Mouse (Mus musculus): ENCODE measurements at regions not wholly inside any gene's neighbourhood (a gene's known extent, or its start where the extent isn't known, plus 50 kb on each side); places are given as distances from the start of the nearest gene placed in this dataset.

DNA sequence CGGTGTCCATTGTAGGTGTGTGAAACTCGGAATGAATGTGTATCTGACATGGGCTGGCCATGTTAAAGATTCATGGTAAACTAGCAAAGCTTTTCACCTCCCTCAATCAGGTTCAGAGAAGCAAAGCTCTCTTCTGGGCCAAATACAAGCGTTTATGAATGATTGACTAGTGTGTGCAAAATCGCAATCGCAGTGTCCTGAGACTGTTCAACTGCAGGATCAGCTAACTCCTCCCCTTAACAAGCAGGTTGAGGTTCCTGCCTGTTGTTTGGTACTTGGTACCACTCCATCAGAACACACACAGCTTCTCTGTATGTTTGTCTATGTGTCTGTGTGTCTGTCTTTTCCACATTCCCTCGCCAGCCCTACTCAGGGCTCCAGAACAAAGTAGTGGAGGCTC lies 458.6 kb downstream of the Cd83 start:
- DNase-seq (ENCODE audit: low spot score) = no peak

DNA sequence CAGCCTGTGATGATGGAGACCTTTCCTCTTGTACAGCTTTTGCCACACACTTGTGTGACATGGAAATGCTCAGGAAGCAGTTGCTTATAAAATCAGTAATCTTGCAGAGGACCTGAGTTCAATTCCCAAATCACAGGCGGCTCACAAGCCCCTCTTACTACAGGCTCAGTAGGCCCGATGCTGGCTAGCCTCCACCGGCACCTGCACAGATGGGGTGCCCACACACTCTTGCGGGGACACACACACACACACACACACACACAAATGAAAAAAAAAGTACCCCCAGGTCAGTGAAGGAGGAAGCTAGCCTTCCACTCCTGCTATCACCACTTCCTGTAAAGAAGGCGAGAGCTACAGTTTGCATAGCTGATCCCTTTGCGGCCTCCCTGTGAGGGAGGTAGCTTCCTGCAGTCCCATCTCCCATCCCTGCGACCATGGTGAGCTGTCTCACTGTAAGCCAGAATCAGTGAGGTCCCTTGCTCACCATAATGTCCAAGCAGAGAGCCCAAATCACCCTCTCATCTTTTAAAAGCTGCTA lies 462.2 kb downstream of the Cd83 start:
- no peak for DNase-seq (ENCODE audit: low spot score)

DNA sequence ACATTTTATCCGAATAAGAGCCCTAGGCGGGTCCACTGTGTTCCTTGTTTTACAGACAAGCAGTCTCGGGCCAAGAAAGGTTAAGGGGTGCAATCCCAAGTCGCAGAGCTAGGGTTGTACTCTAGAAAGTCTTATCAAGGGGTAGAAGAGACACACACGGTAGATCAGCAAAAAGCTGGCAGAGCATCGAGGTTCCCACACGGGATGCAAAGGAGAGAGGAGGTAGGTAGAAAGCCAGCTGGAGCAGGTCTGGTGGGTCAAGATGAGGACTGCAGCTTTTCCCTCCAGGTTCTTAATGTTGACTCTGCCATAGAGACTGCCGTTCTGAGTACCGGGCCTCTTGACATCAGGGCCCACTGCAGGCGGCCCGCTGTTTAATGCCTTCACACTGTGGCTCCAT lies 463.3 kb downstream of the Cd83 start:
- DNase-seq (ENCODE audit: low spot score) = no peak

DNA sequence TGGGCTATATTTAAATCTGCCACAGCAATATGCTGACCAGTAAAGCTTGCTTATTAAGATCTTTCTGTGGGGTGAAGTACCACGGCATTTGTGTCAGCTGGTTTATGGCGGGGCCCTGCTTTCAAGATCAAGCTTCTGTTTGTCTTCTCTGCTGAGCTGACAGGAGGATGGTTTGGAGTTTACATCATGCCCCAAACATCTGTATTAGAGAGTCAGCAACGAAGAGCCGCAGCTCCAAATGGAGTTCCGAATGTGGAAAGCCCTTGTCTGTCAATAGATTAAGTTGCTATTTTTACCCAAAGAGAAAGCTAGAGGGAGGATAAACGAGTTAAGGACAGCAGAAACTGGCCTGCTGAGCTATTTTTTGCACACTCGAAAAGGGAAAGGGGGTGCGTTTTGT lies 463.8 kb downstream of the Cd83 start:
- no peak for DNase-seq (ENCODE audit: low spot score)

DNA sequence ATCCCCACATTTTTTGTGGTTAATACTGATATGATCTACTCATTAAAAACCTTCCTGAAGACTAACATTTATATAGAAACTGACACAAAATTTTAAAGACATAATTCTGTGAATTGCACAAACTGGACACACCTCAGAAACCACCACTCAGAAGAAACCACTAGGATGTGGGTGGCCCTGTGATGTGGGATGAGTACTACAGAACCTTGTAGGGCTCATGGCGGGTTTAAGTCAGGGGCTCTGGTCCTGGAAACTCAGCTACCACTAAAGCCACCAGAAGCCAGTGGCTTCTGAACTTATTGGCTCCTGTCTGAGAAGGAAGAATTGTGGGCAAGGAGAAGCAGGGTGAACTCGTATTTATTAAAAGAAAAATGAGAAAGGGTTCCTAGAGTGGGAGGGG lies 464.5 kb downstream of the Cd83 start:
- no peak for DNase-seq (ENCODE audit: low spot score)

DNA sequence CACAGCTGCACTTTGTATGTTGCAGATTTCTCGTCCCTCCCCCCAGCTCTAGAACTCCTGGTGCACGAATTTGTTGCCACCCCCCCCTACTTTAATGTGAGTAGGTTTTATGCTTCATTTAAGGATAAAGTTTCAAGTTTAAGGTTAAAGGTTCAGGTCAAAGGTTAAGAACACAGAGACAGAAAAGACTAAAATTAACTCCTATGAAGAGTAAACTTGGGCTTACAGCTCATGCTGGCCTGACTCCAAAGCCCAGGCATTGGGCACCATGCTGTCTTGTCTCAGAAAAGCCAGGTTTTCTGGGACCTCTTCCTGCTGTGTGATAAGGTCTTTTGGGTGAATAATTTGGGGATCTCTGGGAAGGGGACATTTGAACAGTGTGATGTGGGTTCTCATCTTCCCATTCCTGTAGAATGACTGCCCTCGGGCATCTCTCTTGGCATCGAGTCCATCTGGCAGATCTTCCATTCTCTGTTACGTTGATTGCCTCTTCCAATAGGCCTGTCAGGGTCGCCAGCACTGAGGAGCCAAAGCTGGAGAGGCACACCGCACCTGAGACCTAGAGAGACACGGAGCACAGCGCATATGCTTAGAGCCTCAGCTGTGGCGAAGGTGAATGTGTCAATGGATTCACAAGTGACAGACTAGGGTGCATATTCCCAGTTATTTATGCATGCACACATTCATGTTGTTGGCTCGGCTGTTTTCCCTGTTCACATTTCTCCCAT lies 466.1 kb downstream of the Cd83 start:
- no peak for DNase-seq (ENCODE audit: low spot score)

DNA sequence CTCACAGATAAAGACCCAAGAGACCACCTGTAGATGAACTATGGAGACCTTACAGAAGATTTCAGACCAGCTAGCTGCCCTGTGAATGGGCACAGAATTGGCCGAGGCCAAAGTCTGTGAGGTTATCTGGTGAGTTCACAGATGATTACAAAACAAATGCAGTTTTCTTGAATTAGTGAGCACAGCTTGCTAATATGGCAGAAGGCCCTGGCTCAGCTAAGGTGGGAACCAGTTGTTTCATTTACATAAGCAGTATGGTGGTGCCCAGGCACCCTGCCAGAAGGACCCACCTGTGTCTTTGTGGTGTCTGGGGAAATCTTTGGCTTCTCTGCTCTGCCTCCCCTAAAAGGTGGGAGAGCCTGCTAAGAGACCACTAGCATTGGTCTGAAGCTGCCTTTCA lies 466.9 kb downstream of the Cd83 start:
- no peak for DNase-seq (ENCODE audit: low spot score)

DNA sequence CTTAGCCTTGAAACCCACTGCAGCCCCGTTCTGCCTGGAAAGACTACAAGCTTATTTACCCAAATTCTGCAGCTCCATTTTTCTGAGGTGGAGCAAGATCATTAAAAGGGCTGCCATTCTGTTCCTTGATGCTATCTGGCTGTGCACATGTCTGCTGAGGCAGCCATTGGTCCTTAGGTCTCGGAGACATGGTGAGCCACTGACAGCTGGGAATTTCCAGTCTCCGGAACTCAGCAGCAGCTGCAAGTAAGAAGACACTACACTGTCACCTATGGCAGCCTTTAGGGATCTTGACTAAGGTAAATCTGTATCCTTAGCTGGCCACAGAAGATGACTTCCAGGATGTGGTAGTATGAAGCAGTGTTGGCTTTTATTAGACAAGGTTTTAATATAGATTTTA lies 467.9 kb downstream of the Cd83 start:
- DNase-seq (ENCODE audit: low spot score) = no peak

DNA sequence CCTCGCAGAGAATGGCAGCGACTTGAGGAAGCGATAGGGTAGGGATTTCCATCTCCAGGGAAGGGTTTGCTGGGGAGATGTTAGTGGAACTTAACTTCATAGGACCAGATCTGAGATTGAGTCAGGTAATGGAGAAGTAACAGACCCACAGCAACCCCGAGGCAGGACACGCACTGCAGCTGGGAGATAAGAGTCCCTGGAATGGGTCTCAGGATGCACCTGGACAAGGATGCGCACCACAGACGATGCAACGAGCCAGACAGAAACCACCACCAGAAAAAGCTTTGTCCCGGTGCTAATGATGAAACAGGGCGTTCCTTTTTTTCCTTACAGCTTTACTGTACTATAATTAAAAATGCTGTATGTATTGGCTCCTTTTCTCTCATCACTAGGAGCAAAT lies 470.9 kb upstream of the Jarid2 start:
- no peak for DNase-seq (ENCODE audit: low spot score)

DNA sequence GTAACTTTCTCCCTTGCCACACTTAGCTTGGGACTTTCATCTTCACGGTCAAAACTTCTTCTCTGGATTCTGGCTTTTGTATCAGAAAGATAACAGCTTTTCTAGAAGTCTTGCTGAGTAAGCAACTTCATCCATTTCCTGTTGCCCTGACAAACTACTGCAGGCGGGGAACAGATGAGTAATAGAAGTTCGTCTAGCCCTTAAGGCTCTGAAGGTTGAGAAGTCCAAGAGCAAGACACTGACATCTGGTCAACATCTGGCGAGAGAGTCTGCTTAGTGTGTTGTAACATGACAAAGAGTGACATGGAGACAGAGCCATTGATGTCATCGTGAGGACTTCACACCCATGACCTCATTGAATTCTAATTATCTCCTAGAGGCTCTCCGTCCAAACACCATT lies 469.2 kb upstream of the Jarid2 start:
- peak; percentile 53 for DNase-seq (ENCODE audit: low spot score)

DNA sequence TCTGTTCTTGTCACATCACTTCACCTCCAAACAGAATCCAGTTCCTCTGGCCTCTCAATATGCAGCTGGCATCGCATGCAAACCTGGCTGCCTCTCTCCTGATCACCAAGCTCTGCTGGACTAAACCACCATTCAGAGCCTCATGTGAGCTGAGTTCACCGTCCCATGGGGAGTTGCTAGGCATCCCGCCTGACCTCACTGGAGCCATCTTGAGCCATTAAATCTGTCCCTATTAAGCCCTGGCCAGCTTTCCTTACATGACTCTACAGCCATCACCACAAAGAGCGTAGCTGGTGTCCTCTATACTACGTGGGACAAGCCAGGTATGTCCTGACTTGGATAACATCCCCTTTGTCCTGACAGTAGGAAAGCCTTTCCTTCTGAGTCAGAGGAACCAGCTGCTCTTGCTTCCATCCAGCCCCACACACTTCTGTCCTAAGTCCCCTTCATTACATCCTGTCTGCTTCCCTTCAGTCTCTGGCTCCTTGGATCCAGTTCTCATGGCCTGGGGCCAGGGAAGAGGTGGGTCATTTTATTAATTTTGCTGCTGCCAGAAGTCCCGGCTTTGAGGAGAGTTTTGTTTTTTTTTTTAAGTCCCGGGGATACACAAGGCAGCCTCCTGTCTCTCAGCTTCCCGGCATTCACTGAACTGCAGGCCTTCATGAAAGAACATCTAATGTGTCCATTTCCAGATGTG lies 468.5 kb upstream of the Jarid2 start:
- DNase-seq (ENCODE audit: low spot score) = no peak

DNA sequence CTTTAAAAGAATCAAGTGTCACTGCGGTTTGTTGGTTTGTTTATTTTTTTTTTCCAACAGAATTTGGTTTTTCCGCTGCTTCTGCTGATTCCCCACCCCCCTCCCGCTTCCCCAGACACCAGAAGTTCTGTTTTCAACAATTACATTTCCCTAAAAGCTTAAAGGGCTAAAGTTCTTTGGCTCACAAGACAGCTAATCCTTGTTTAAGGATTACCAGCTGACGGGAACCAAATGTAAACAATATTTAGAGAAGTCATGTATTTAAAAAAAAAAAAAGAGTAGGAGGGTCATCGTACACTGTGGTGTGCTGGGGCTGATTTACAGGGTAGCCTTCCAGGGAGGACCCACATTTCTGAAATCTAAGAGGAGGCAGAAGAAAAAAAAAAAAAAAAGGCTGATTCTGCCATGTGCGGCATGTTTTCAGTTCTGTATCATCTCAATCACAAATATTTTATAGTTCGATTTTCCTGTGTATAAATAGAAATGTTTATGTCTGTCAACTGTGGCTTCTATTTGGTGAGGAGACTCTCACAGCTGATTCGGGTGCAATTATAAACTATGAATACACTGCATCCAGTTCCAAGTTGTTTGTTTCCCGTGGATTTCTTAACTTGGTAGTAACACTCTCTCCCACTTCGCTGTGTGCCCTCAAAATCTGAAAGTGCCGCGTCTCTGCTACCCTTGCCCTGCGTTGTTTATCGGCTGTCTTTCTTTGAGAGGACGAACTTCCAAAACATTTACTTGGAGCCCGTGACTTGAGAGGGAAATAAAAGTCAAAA lies 456.3 kb upstream of the Jarid2 start:
- DNase-seq (ENCODE audit: low spot score) = no peak

DNA sequence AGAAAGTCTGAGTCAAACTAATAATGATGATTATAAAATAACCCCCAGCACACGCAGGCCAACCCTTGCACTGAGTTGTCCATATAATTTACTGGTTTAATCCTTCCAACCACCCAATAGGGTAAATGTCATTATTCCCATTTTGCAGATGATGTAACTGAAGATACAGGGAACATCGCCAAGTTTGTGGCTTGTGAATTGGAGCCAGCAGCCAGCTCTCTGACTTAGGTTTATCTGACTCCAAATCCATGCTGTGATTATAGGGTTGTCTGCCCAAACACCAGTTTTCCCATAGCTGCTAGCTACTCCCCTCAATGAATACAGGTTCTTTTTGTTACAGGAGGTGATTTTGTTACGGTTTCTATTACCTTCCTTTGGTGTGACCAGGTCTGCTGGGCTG lies 451.3 kb upstream of the Jarid2 start:
- DNase-seq (ENCODE audit: low spot score) = no peak

DNA sequence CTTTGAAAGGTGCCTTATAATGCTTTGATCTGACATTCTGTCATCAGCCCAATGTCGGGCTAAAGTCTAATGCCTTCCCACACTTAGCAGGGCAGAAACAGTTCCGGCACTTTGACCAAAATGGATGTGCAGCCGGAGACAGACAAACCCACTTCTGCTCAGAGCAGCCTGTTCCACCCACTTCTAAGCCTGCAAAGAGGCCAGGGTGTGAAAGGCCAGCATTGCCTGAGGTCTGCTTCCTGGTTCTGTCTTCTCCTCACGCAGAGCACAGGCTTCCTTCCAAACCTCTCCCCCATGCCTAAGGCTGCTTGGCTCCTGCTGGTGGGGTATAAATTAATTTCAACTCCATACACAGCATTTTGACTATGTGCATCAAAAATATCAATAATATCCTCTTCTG lies 450.2 kb upstream of the Jarid2 start:
- no peak for DNase-seq (ENCODE audit: low spot score)

DNA sequence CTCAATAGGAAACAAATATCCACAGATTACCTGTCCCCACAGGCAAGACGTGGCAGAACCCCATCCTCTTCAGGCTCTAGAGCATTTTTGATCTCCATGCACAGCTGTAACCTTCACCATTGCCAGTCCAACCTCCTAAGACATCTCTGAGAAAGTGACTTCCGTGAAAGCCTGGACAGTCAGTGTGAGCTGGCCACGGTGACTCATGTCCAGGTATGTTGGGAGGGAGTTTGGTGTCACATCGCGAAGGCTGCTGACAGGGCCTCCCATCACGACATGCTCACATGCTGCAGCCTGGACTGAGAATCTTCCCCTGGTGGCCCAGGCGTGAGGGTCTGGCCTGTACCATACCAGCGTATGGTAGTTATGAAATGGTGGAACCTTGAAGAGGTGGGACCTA lies 449.0 kb upstream of the Jarid2 start:
- no peak for DNase-seq (ENCODE audit: low spot score)

DNA sequence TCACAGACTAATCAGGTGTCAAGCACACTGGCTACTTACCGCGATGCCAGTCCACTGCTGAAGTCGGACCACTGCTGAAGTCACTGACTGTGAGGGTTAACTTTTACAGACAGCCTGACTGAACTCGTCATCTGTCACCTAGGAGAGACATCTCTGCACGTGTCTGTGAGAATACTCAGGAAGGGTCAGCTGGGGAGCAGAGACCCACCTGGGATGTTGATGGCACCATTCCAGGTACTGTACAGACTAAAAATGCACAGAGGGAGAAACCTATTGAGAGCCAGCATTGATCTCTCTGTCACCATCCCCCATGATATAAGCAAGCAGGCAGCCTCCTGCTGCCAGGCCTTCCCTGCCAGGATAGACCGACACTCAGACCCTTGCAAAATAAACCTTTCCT lies 447.5 kb upstream of the Jarid2 start:
- DNase-seq (ENCODE audit: low spot score) = no peak

DNA sequence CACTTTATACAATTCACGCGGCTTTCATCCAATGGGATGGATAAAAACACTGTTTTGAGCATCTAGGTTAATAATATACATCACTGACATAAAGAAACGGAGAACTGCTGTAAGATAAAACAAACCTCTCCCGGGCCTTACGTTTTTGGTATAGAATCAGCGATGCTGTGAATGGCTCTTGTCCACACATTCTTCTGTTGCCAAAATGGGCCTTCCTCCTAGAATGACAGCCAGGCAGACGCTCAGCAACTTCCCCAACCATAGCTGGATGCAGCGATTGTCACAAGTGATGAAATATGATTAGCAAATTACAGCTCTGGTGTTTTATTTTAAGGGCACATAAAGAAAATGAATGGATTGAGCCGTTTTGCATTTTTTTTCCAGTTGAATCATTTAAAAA lies 447.0 kb upstream of the Jarid2 start:
- DNase-seq (ENCODE audit: low spot score) = no peak

DNA sequence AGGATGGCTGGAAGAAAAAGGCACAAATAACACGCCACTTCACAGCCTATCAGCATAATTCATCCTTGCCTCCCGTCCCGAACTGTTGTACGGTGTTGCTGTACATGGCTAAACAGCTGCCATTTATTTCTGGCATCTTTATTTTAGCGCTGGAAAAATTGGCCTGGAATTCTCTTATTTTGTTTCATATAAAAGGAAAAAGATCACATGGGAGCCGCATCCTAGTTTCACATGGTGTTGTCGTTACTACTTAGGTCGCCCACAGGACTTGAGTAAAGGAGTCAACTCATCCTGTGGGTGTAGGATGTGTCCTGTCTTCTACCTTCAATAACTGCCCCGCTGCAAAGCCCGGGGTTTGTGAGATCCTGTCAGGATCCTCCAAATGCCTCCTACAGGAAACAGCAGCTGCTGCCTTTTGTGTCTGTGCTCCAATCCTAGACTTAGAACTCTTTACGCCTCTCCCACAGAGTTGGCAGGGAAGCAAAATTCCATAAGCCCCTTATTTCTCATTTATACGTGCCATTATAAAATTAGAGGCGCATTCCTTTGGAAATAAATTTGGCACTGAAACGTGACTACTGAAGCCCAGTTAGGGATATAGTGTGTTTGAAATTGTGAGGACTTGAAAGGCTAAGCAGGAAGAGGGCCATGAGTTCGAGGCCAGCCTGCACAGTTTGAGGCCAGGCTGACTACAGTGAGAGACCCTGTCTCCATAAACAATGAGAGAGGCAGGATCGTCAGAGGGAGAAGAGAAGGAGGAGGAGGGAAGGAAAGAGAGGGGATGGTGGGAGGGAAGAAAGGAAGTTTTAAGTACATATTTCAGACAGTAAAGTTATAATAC lies 446.3 kb upstream of the Jarid2 start:
- no peak for DNase-seq (ENCODE audit: low spot score)

DNA sequence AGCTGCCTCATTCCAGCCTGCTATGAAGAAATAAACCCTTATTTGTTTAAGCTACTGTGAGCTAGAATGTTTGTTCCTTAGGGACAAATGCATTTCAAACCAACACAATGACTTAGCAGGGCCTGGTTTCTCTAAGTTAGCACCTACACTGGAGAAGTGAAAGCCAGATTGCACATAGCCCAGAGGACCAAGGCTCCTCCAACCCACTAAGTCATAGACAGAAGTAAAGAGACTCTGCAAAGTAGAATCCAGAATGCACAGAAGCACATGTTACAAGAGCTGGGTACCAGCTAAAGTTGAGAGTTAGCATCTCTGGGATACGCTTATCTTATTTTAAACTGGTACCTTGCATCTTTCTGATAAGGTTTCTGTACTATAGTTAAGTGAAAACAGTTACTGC lies 443.4 kb upstream of the Jarid2 start:
- no peak for DNase-seq (ENCODE audit: low spot score)

DNA sequence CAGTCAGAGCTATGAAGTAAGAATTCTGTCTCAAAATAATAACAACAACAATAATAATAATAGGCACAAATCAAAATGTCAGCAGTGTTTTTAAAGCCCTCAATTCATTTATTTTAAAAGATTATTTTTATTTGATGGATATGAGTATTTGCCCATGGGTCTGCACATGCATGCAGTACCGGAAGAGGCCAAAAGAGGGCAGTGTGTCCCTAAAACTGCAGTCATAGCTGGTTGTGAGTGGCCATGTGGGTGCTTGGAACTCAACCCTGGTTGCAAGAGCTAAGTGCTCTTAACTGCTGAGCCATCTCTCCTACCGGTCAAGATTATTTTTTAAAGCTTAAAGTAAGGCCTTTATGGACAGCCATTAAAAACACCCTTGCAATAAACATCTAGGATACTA lies 439.1 kb upstream of the Jarid2 start:
- DNase-seq (ENCODE audit: low spot score) = no peak

DNA sequence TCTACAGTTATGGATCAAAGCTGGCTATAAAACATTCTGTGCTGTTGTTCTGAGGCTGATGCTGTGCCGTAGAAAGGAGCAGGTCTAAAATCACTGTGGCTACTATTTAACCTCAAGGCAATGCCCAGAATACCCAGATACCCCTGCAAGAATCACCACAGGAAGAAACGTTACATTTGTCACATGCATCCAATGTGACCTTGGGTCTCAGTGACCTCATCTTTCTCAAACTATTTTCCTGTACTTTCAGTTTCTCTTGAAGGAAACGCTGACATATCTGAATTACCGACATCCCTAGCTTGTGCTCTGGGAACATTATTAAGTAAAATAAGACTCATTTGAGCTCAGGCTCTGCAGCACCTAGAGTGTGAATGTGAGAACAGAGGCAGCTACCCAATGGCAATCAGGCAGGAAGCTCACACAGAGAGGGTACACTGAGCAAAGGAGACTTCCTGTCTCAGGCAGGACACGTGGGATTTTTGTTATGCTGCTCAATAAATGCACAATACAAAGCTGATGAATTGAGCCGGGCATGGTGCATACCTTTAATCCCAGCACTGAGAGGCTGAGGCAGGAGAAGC lies 436.7 kb upstream of the Jarid2 start:
- no peak for DNase-seq (ENCODE audit: low spot score)

All from embryo, embryonic 10 days (tissue).